Mouse (Mus musculus) left cerebral cortex, postnatal 4 days (tissue): Measurements from ENCODE around the gene Theg. TPM values are rescaled to one million over a fixed set of nuclear protein-coding genes. Genes with fewer than 3 reads are reported as not detected.
A peak's percentile ranks its signal among the peaks of the same experiment; 100 is the strongest.

Experiments
- DNase-seq: peaks from one replicate; pipeline ENCODE4 v3.0.0-alpha.2; 2022
- intact Hi-C: fragments of 180-260 bp; cut with DNase I; formaldehyde crosslinking; loops from one replicate; pipeline ENCODE4 v1.15.1; 2025
- total RNA-seq, 2 experiments: library from RNA; stranded (reverse); gene quantifications; 2 replicates each; pipeline ENCODE4 v1.2.3; 2021

The Theg gene
- total RNA-seq, 2 experiments from 2014 or later: not detected

DNA sequence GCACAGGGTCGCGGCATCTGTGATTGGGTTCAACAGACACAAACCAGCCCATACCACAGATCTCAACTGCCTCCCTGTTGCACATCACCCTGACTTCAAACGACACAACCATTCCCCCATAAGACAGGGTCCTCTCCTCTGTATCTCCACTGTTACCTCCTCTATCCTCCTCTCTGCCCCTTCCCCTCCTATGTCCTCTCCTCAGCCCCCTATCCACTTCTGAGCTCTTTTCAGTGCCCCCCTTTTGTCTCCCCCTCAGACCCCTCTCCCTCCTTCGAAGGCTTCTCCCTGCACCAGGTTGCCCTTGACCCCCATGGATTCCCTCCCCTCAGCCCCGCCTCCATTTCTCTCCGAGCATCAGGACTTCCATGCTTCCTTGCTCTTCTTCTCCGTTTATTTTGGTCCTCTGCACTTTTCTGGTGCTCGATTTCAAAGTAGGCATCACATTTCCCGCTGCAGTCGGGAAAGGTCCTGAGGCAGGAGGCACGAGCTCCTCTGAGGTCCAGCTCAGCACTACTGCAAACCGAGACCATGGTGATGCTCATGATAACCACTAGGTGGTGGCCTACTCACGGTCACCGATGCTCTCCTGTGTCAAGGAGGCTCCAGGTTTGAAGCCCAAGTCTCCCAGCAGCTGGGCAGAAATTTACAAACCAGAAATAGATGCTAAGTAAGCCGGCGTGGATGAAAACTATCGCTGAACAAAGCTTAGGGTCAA lies 7.9 kb upstream of the Theg start:
- intact Hi-C loops: loop anchor here (5.0 kb wide), 1 partner anchor 52 kb away; the partner anchor contains the start of gene Odf3l2
- DNase-seq: peak; percentile 63

DNA sequence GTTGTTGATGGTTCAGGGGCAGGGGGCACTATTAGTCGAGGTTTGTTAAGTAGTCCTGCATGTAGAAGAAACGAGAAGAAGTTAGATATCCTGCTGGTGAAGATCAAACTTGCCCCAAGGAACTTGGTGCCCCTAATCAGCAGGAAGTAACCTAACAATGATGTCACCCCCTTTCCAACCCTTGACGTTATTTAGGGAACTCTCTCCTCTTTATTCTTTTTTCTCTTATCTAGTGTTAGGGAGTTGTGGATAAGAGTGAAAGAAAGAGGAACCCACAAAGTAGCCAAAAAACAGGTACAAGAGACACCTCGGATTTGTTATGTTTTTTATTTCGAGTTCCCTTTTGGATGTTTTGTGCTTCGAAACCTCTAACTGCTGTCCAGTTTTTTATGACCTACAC lies 7.0 kb upstream of the Theg start:
- no peak for DNase-seq
- intact Hi-C loops: no loop called here

DNA sequence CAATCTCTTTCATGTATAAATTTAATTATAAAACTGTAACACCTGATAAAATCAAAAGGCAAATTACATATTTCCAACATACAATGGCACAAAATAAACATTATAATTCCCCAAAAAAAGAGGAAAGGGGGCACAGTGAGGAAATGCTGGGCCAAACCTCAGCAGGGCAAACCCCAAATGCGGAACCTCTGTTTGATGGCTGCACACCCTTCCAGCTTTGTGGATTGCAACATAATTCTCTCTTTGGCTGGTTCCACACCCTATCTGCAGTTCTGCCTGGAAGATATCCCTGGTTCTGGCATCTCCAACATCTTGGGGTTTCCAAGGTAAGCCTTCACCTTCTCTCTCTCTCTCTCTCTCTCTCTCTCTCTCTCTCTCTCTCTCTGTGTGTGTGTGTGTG lies 3.6 kb upstream of the Theg start:
- intact Hi-C loops: no loop called here
- no peak for DNase-seq

DNA sequence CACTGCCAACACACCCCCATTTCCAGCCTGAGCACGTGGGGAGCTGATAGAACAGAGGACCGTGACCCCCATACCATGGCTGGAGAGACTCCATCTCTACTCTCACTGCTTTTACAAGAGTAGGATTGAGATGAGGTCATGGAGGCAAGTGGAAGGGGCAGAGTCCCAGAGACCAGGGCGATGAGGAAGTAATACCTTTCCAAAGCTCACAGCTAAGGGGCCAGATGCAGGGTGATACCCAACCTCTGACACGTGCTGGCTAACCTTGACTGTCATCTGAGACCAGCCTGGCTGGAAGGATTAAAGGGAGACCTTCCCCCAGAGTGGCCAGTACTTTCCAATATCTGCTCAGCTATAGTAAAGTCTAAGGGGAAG lies 608 bp upstream of the Theg start:
- intact Hi-C loops: no loop called here
- DNase-seq: no peak

DNA sequence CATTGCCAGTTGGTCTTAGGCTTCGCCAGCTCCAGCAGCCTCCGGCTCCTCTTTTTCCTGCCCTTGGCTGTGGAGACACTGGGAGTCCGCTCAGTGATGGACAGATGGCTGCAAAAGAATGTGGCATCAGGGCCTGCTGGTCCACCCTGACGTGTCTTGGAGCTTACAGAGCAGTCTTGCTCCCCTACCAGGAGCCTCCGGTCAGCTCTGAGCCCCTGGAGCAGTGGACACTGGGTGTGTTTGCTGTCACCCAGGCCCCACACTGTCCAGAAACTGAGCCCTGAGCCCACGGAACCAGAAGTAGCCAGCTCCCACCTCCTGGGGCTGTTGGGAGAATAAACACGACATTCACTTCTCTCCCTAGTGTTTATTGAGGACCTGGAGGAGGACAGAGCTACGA lies 888 bp downstream of the Theg start:
- no peak for DNase-seq
- intact Hi-C loops: no loop called here

DNA sequence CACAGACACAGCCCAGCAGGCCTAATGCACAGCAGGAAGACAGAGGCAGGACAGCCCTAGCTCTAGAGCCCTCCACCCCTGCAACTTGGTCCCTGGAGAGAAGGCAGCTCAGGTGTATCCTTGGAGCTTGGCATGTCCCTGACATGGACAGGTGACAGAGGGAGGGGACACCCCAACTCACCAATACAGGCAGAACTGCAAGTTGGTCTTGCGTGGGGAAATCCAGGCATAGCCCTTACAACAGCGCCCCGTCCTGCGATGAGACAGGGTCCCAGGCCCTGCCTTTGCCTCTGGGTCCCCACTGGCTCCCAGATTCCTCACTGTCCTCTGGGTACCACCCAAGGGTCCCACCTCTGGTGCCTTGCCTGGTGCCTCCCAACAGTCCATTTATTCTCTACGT lies 1.4 kb downstream of the Theg start:
- no peak for DNase-seq
- intact Hi-C loops: no loop called here

DNA sequence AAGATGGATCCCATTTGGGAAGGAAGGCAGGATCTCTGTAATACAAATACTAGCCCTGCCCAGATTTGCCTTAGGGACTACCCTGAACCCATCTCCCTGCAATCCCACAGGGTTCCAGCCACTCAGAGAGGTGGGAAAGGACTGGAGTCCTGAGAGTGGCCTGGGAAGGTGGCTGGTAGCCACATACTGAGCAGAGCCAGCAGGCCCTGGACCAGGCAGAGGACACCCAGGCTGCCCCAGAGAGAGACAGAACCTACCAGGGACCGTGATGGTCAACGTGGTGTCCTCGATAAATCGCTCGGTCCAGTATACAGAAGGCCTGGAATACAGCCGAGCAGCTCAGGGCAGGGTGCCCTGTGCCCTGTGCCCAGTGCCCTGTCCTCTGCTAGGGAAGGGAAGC lies 2.0 kb downstream of the Theg start:
- no peak for DNase-seq
- intact Hi-C loops: no loop called here

DNA sequence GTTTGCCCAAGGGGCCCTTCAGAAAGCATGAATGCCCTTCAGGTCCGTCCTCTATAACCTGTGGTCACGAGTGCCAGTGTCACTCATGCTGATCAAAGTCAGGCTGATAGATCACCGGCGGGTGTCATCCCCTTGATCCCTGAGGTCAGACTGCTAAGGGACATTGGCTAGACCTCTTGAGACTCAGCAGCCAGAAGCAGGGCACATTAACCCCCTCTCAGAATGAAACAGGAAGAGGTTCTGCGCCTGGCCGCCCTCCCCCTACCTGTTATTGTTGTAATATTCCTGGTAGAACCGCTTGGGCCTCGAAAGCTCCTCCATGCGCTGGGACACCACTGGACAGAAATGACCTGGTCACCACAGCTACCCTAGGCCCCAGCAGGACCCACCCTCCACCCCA lies 2.7 kb downstream of the Theg start:
- no peak for DNase-seq
- intact Hi-C loops: no loop called here

DNA sequence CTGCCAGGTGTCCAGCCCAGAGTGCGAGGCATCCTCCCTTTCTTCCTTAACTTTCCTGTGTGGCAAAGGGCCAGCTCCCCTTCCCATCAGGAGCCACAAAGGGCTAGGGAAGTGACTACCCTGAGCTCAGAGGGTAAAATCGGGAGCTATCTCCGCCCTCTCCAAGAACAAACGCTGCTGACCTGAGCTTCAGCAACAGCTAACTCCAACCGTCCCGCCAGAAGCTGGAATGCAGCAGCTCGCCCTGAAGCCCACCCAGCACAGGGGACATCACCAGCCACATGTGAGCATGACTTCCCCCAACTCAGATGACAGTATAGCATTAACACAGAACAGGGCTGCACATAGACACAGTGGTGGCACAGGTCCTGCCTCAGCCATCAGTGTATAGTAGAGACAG lies 3.1 kb downstream of the Theg start:
- intact Hi-C loops: no loop called here

DNA sequence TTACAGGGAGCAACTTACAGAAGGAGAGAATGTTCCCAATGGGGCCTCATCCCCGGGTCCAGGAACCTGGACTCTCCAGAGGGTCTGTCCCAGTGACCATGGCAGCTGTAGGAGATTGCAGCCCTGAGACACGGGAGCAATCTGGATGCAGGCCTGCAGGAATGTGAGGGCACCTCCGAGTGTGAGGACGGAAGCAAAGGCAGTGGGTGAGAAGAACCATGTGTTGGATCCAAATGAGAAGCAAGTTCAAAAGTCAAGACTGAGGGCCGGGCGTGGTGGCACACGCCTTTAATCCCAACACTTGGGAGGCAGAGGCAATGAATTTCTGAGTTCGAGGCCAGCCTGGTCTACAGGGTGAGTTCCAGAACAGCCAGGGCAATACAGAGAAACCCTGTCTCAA lies 5.6 kb downstream of the Theg start:
- intact Hi-C loops: no loop called here
- no peak for DNase-seq

More for the DNA sequence above, 3.1 kb downstream of the Theg start:
- no peak for DNase-seq

DNA sequence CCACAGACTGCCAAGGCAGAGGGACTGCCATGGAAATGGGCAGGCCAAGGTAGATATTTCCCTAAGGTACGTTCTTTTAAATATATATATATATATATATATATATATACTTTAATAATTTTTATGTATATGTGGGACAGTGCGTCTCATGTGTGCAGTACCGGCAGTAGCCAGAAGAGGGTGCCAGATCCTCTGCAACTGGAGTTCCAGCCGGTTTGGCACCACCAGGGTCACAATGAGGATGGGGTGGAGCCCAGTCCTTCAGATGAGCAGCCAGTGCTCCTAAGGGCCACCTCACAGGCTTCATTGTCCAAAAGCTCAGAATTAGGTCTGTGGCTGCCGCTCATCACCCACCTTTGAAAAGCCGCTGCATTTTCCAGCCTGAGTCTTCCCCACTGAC lies 6.3 kb downstream of the Theg start:
- intact Hi-C loops: no loop called here
- peak; percentile 84 for DNase-seq

DNA sequence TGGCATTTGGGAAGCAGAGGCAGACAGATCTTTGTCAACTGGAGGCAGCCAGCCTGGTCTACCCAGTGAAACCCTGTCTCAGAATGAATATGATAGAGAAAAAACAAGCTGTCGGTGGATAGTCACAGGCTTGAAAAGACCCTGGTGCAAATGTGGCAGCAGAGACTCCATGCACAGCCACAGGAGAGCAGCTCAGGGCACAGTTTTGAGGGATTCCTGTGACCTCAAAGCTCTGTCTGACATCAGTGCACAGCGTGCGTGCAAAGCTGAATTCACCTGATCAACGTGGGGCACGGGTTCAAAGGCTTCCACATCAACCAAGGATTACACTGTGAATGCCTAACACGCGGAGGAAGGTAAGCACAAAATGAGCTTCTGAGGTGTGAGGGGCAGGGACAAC lies 6.8 kb downstream of the Theg start:
- DNase-seq: no peak
- intact Hi-C loops: no loop called here

DNA sequence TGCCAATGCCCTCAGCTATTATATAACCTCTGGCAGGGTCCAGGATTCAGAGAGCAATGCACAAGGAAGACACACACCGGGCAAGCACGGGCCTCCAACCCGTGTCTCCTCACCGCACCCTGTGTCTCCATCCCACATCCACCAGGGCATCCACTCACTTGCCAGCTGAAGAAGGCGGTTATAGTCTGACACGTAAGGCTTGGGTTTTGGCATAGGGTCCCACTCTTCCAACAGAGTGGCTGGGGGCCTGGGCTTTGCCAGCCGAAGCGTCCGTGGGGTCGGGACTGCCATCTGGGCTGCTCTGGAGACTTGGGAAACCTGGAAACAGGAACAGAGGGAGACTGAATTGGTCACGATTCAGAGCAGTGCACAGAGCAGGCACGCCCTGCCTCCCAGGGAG lies 7.3 kb downstream of the Theg start:
- intact Hi-C loops: no loop called here
- peak; percentile 47 for DNase-seq

DNA sequence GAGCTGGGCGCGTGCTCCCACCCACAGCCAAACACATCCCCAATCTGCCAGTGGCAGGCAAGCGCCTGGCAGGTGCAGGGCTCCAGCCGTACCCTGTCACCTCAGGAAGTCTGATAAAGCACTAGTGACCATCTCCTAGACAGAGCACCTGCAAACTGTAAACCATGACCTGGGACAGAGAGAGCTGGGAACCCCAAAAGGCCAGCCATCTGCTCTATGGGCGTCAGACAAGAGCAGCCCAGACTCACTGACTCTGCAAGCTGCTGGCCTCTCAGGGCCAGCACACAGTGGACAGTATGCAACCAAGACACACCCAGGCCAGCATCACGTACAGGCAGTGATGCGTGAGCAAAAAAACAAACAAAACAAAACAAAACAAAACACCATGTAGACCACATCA lies 8.2 kb downstream of the Theg start:
- intact Hi-C loops: no loop called here

DNA sequence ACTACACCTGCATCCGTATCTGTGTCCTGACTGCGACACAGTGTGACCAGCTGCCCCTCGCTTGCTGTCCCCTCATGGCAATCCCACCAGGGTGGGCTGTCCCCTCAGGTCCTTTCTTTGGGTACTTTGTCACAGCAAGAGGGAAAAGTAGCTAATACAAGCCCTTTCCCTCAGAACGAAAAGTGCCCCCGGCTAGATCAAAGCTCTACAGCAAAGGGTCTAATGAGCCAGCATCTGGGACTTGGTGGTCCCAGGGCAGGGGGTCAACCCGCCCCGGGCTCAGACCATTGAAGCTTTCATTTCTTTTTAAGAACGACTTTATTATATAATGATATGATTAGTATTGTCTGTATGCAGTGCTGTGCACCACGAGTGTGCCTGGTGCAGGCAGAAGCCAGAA lies 8.9 kb downstream of the Theg start:
- intact Hi-C loops: no loop called here
- DNase-seq: no peak

More for the DNA sequence above, 8.2 kb downstream of the Theg start:
- DNase-seq: no peak

DNA sequence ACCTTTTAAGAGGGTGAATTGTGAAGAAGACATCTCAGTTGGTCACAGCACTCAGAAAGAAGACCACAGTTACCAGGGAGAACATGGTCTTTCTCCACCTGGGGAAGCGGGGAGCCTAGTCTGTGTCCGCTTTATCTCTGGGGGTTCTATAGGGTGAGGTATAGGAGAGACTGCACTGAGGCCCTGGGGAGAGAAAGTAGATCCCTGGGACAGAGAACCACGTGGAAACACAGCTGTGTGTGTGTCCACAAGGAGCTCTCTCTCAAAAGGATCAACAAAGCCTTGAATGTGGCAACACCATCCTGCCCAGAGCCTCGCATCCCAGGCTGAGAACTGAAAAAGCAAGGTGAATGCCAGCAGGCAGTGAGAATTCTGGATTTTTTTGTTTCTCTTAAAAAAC lies 9.8 kb downstream of the Theg start:
- no peak for DNase-seq
- intact Hi-C loops: no loop called here

DNA sequence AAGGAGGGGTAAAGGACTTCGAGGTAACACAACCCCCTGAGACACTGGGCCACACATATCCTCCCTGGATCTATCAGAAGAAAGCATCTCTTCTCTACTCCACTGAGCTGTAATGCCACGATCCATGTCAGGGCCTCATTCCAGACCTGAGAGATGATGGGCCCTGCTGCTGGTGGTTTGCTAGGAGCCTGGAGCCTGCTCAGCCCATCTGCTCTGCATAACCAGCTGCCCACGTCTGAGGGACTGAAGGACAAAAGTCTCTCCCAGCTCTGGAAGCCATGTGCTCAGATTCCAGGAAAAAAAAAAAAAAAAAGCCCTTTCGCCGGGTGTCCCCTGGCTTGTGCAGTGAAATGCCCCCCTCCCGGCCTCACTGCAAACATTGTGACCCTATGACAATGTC lies 11.4 kb downstream of the Theg start:
- no peak for DNase-seq
- intact Hi-C loops: no loop called here

DNA sequence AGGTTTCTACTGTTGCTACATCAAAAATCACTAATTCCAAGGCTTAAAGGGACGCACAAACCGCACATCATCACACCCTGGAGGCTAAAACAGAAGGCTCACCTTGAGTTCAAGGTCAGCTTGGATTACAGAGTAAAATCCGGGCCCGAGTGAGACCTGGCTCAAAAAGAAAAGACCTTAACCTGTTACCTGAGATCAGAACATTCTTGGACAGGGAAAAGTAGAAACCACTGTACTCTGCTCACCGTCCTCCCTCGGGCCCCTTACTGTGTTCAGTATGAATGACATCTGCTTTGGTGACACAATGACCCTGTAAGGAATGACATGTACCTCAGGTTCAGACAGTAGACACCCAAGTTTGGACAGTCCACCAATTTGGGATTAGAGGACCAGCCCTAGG lies 12.3 kb downstream of the Theg start:
- intact Hi-C loops: no loop called here
- DNase-seq: no peak

DNA sequence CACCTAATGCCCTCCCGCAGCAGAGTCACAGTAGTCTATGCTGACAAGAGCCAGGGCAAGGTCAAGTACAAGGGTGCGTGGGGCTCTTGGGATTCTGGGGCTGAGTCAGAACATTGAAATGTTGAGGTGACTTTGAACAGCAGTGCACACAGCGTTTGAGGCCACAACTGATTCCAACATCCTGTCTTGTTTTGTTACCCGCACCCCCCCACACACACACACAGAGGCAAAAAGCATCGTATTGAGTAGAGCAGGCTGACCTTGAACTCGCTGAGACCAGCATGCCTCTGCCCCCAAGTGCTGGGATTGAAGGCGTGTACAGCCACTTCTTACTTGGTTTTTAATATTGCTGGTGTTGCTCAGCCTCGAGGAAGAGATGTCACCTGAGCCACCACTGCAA lies 12.8 kb downstream of the Theg start:
- DNase-seq: no peak

DNA sequence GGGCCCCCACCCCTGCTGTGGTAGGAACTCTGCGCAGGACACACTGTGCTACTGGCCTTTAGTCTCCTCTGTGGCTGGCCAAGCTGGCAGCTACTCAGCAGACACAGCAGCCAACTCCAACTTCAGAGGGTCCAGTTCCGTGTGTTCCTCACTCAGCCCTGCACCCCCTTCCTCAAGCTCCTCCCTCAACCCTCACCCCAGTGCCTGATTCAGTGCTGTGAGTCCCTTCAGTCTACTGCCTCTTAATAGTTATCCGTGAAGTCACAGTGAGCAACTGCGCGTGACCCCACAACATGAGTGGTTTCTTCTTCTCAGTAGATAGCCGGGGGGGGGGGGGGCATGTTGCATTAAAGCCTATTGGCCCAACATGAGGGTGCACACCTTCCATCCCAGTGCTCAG lies 13.5 kb downstream of the Theg start:
- intact Hi-C loops: no loop called here

More for the DNA sequence above, 12.8 kb downstream of the Theg start:
- intact Hi-C loops: no loop called here

DNA sequence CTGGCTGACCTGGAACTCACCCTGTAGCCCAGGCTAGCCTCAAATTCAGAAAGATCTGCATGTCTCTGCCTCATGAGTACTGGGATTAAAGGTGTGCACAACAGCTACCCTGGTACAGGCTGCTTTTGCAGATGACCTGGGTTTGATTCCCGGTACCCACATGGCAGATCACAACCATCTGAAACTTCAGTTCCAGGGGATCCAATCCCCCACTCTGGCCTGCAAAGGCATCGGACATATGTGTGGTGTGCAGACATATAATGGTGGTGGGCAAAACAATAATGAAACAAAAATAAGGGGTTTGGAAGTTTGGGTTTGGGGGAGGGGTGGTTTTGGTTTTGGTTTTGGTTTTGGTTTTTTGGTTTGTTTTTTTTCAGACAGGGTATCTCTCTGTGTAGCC lies 15.8 kb downstream of the Theg start:
- DNase-seq: no peak
- intact Hi-C loops: no loop called here

More for the DNA sequence above, 13.5 kb downstream of the Theg start:
- no peak for DNase-seq

DNA sequence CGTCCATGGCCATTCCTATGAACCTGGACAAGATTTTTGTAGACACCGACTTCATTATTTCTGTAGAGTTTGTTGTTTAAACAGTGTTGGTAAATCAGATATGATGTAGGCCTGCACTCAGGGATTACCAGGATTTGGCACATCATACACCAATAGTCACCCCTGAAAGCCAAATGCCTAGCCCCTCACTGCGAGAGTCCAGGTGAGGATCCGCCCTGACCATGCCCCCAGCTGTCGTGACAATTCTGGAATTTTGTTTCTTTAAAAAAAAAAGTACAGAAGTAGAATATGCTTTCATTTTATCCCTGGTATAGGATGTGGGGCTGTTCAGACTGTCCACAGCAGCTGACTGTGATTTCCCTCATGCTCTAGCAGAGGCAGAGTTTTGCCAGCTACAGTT lies 17.2 kb downstream of the Theg start:
- intact Hi-C loops: no loop called here
- no peak for DNase-seq

DNA sequence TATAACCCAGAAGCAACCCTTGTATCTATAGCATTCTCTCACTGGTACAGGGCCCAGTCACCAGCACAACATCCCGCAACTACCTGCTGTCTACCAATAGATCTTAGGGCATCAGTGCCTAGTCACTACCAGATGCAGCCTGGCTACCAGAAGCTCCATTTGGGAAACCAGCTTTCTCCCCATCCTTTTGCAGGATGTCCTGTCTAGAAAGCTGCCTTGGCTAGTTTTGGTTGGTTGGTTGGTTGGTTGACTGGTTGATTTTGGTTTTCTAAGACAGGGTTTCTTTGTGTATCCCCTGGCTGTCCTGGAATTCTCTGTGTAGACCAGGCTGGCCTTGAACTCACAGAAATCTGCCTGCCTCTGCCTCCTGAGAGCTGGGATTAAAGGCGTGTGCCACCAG lies 27.4 kb downstream of the Theg start:
- intact Hi-C loops: no loop called here
- DNase-seq: no peak
